Mouse (Mus musculus): ENCODE results near the gene Kif21a. TPM values are rescaled to one million over a fixed set of nuclear protein-coding genes. Genes with fewer than 3 reads are reported as not detected.

Kif21a gene
- total and polyA plus RNA-seq, 2 experiments = 8.6 to 40.9 TPM

GRCm38 (mm10) chr15:91028962-91029361, 20.8 kb downstream of the Kif21a start:
- no peak overlapping the region for H3K4me3 ChIP-seq (ENCODE audit: insufficient read depth, low read depth, low read length)
- H3K79me2 ChIP-seq (ENCODE audit: control insufficient read depth, insufficient read depth, low read length) = peaks cover 18% of the 10 kb centered on the region; the same call in 1 of the 2 replicates
- H3K4me1 ChIP-seq (ENCODE audit: control insufficient read depth, insufficient read depth, low read length) = peaks cover 7% of the 10 kb centered on the region
- H3K36me3 ChIP-seq (ENCODE audit: control insufficient read depth, insufficient read depth, low read length) = no peaks in the 10 kb centered on the region
- H3K27me3 ChIP-seq (ENCODE audit: control insufficient read depth, insufficient read depth, low read length) = no peaks in the 10 kb centered on the region
- TF ChIP-seq CTCF (IDR thresholded peaks at IDR 0.05; ENCODE audit: low read depth, low read length) (no peak), POLR2A (IDR thresholded peaks at IDR 0.05; ENCODE audit: extremely low read depth, insufficient read depth, low read length) (no peak)
- DNase-seq (ENCODE audit: extremely low read depth, low read depth, low spot score) = no peak
- no peak overlapping the region for H3K9ac ChIP-seq (ENCODE audit: low read depth, low read length)
- WGBS = 79% methylated on average over 10 of the region's 10 CpGs
- H3K27ac ChIP-seq (replicated peaks; ENCODE audit: insufficient read depth, low read depth, low read length) = no peak overlapping the region

GRCm38 (mm10) chr15:91028494-91028893, 21.3 kb downstream of the Kif21a start:
- no peak overlapping the region for H3K9ac ChIP-seq (ENCODE audit: low read depth, low read length)
- no peak overlapping the region for H3K27ac ChIP-seq (replicated peaks; ENCODE audit: insufficient read depth, low read depth, low read length)
- TF ChIP-seq CTCF (IDR thresholded peaks at IDR 0.05; ENCODE audit: low read depth, low read length) = no peak
- no peak for TF ChIP-seq POLR2A (IDR thresholded peaks at IDR 0.05; ENCODE audit: extremely low read depth, insufficient read depth, low read length)
- WGBS = 86% methylated on average over 10 of the region's 10 CpGs
- DNase-seq (ENCODE audit: extremely low read depth, low read depth, low spot score) = no peak
- H3K4me3 ChIP-seq (ENCODE audit: insufficient read depth, low read depth, low read length) = no peak overlapping the region
- no peaks in the 10 kb centered on the region for H3K27me3 ChIP-seq (ENCODE audit: control insufficient read depth, insufficient read depth, low read length)
- peaks cover 4% of the 10 kb centered on the region; the same call in 1 of the 2 replicates for H3K4me1 ChIP-seq (ENCODE audit: control insufficient read depth, insufficient read depth, low read length)
- H3K36me3 ChIP-seq (ENCODE audit: control insufficient read depth, insufficient read depth, low read length) = no peaks in the 10 kb centered on the region
- peaks cover 18% of the 10 kb centered on the region; the same call in 1 of the 2 replicates for H3K79me2 ChIP-seq (ENCODE audit: control insufficient read depth, insufficient read depth, low read length)

- Histone ChIP-seq H3K27me3 (ENCODE audit: control insufficient read depth, insufficient read depth, low read length) (no peaks in the 10 kb centered on the region), H3K27ac (replicated peaks; ENCODE audit: insufficient read depth, low read depth, low read length) (no peak overlapping the region), H3K36me3 (ENCODE audit: control insufficient read depth, insufficient read depth, low read length) (no peaks in the 10 kb centered on the region), H3K79me2 (ENCODE audit: control insufficient read depth, insufficient read depth, low read length) (peaks cover 37% of the 10 kb centered on the region; the same call in 1 of the 2 replicates), H3K4me1 (ENCODE audit: control insufficient read depth, insufficient read depth, low read length) (peaks cover 2% of the 10 kb centered on the region; the same call in 1 of the 2 replicates), H3K4me3 (ENCODE audit: insufficient read depth, low read depth, low read length) (no peak overlapping the region), H3K9ac (ENCODE audit: low read depth, low read length) (no peak overlapping the region)
- TF ChIP-seq CTCF (IDR thresholded peaks at IDR 0.05; ENCODE audit: low read depth, low read length) (no peak), POLR2A (IDR thresholded peaks at IDR 0.05; ENCODE audit: extremely low read depth, insufficient read depth, low read length) (no peak)
- no peak for DNase-seq (ENCODE audit: extremely low read depth, low read depth, low spot score)
- WGBS = 63% methylated on average over 8 of the region's 8 CpGs
Observed at GRCm38 (mm10) chr15:91022276-91022675, 27.5 kb downstream of the Kif21a start.

- H3K4me1 ChIP-seq (ENCODE audit: control insufficient read depth, insufficient read depth, low read length) = no peaks in the 10 kb centered on the region
- H3K79me2 ChIP-seq (ENCODE audit: control insufficient read depth, insufficient read depth, low read length) = peaks cover 42% of the 10 kb centered on the region; the same call in 1 of the 2 replicates
- H3K27ac ChIP-seq (replicated peaks; ENCODE audit: insufficient read depth, low read depth, low read length) = no peak overlapping the region
- H3K36me3 ChIP-seq (ENCODE audit: control insufficient read depth, insufficient read depth, low read length) = no peaks in the 10 kb centered on the region; the same call in 1 of the 2 replicates
- WGBS = 82% methylated on average over 3 of the region's 3 CpGs
- no peak for TF ChIP-seq CTCF (IDR thresholded peaks at IDR 0.05; ENCODE audit: low read depth, low read length)
- no peak for TF ChIP-seq POLR2A (IDR thresholded peaks at IDR 0.05; ENCODE audit: extremely low read depth, insufficient read depth, low read length)
- H3K9ac ChIP-seq (ENCODE audit: low read depth, low read length) = no peak overlapping the region
- H3K4me3 ChIP-seq (ENCODE audit: insufficient read depth, low read depth, low read length) = no peak overlapping the region
- no peaks in the 10 kb centered on the region for H3K27me3 ChIP-seq (ENCODE audit: control insufficient read depth, insufficient read depth, low read length)
- DNase-seq (ENCODE audit: extremely low read depth, low read depth, low spot score) = no peak
Observed at GRCm38 (mm10) chr15:91018861-91019187, 30.9 kb downstream of the Kif21a start.

GRCm38 (mm10) chr15:91018161-91018860, 31.4 kb downstream of the Kif21a start:
- WGBS = 81% methylated on average over 9 of the region's 9 CpGs
- H3K27me3 ChIP-seq (ENCODE audit: control insufficient read depth, insufficient read depth, low read length) = no peaks in the 10 kb centered on the region
- H3K27ac ChIP-seq (replicated peaks; ENCODE audit: insufficient read depth, low read depth, low read length) = no peak overlapping the region
- H3K4me3 ChIP-seq (ENCODE audit: insufficient read depth, low read depth, low read length) = no peak overlapping the region
- no peaks in the 10 kb centered on the region; the same call in 1 of the 2 replicates for H3K36me3 ChIP-seq (ENCODE audit: control insufficient read depth, insufficient read depth, low read length)
- H3K9ac ChIP-seq (ENCODE audit: low read depth, low read length) = no peak overlapping the region
- TF ChIP-seq POLR2A (IDR thresholded peaks at IDR 0.05; ENCODE audit: extremely low read depth, insufficient read depth, low read length) = no peak
- TF ChIP-seq CTCF (IDR thresholded peaks at IDR 0.05; ENCODE audit: low read depth, low read length) = no peak
- H3K79me2 ChIP-seq (ENCODE audit: control insufficient read depth, insufficient read depth, low read length) = peaks cover 42% of the 10 kb centered on the region; the same call in 1 of the 2 replicates
- H3K4me1 ChIP-seq (ENCODE audit: control insufficient read depth, insufficient read depth, low read length) = peaks cover 4% of the 10 kb centered on the region; the same call in 1 of the 2 replicates
- DNase-seq (ENCODE audit: extremely low read depth, low read depth, low spot score) = no peak
